Mouse (Mus musculus): ENCODE results near the gene Tns1. TPM values are rescaled to one million over a fixed set of nuclear protein-coding genes. Genes with fewer than 3 reads are reported as not detected.

Gene Tns1
- polyA plus RNA-seq, 1 experiment = 26.4 TPM

GRCm38 (mm10) chr1:74024452-74025190 is 99.6 kb downstream of the Tns1 start:
- H3K27ac ChIP-seq (ENCODE audit: control insufficient read depth, insufficient read depth, low read depth, low read length, poor library complexity) = no peak overlapping the region
- WGBS = 58% methylated on average over 10 of the region's 10 CpGs

GRCm38 (mm10) chr1:74022998-74023397 is 101.3 kb downstream of the Tns1 start:
- H3K4me1 ChIP-seq (ENCODE audit: control insufficient read depth, insufficient read depth, low read length) = no peaks in the 10 kb centered on the region; the same call in 1 of the 2 replicates
- no peak overlapping the region for H3K27ac ChIP-seq (ENCODE audit: control insufficient read depth, insufficient read depth, low read depth, low read length, poor library complexity)
- no peak for TF ChIP-seq POLR2A (IDR thresholded peaks at IDR 0.05; ENCODE audit: borderline replicate concordance, control insufficient read depth, low read depth, low read length)
- no peak for TF ChIP-seq CTCF (IDR thresholded peaks at IDR 0.05; ENCODE audit: control insufficient read depth, insufficient read depth, low read length)
- no peak overlapping the region for H3K4me3 ChIP-seq (replicated peaks; ENCODE audit: control insufficient read depth, low read depth, low read length)
- 75% methylated on average over 3 of the region's 3 CpGs for WGBS

More at GRCm38 (mm10) chr1:74024452-74025190, 99.6 kb downstream of the Tns1 start:
- H3K4me1 ChIP-seq (ENCODE audit: control insufficient read depth, insufficient read depth, low read length) = no peaks in the 10 kb centered on the region; the same call in 1 of the 2 replicates
- TF ChIP-seq POLR2A (IDR thresholded peaks at IDR 0.05; ENCODE audit: borderline replicate concordance, control insufficient read depth, low read depth, low read length) = no peak
- no peak for TF ChIP-seq CTCF (IDR thresholded peaks at IDR 0.05; ENCODE audit: control insufficient read depth, insufficient read depth, low read length)
- no peak overlapping the region for H3K4me3 ChIP-seq (replicated peaks; ENCODE audit: control insufficient read depth, low read depth, low read length)

GRCm38 (mm10) chr1:74022536-74022935 is 101.7 kb downstream of the Tns1 start:
- no peaks in the 10 kb centered on the region; the same call in 1 of the 2 replicates for H3K4me1 ChIP-seq (ENCODE audit: control insufficient read depth, insufficient read depth, low read length)
- no peak for TF ChIP-seq CTCF (IDR thresholded peaks at IDR 0.05; ENCODE audit: control insufficient read depth, insufficient read depth, low read length)
- no peak for TF ChIP-seq POLR2A (IDR thresholded peaks at IDR 0.05; ENCODE audit: borderline replicate concordance, control insufficient read depth, low read depth, low read length)
- WGBS = 70% methylated on average over 5 of the region's 5 CpGs

GRCm38 (mm10) chr1:74020235-74020634 is 104.0 kb downstream of the Tns1 start:
- 80% methylated on average over 6 of the region's 6 CpGs for WGBS
- TF ChIP-seq CTCF (IDR thresholded peaks at IDR 0.05; ENCODE audit: control insufficient read depth, insufficient read depth, low read length) = no peak
- no peak for TF ChIP-seq POLR2A (IDR thresholded peaks at IDR 0.05; ENCODE audit: borderline replicate concordance, control insufficient read depth, low read depth, low read length)
- no peak overlapping the region for H3K4me3 ChIP-seq (replicated peaks; ENCODE audit: control insufficient read depth, low read depth, low read length)
- H3K27ac ChIP-seq (ENCODE audit: control insufficient read depth, insufficient read depth, low read depth, low read length, poor library complexity) = no peak overlapping the region
- H3K4me1 ChIP-seq (ENCODE audit: control insufficient read depth, insufficient read depth, low read length) = no peaks in the 10 kb centered on the region

More at GRCm38 (mm10) chr1:74022536-74022935, 101.7 kb downstream of the Tns1 start:
- no peak overlapping the region for H3K4me3 ChIP-seq (replicated peaks; ENCODE audit: control insufficient read depth, low read depth, low read length)
- H3K27ac ChIP-seq (ENCODE audit: control insufficient read depth, insufficient read depth, low read depth, low read length, poor library complexity) = no peak overlapping the region

GRCm38 (mm10) chr1:74017399-74018172 is 106.7 kb downstream of the Tns1 start:
- 81% methylated on average over 9 of the region's 9 CpGs for WGBS
- no peak for TF ChIP-seq CTCF (IDR thresholded peaks at IDR 0.05; ENCODE audit: control insufficient read depth, insufficient read depth, low read length)
- no peak for TF ChIP-seq POLR2A (IDR thresholded peaks at IDR 0.05; ENCODE audit: borderline replicate concordance, control insufficient read depth, low read depth, low read length)
- H3K27ac ChIP-seq (ENCODE audit: control insufficient read depth, insufficient read depth, low read depth, low read length, poor library complexity) = no peak overlapping the region
- H3K4me3 ChIP-seq (replicated peaks; ENCODE audit: control insufficient read depth, low read depth, low read length) = no peak overlapping the region
- H3K4me1 ChIP-seq (ENCODE audit: control insufficient read depth, insufficient read depth, low read length) = no peaks in the 10 kb centered on the region; the same call in 1 of the 2 replicates

GRCm38 (mm10) chr1:74016618-74017017 is 107.6 kb downstream of the Tns1 start:
- Histone ChIP-seq H3K4me1 (ENCODE audit: control insufficient read depth, insufficient read depth, low read length) (no peaks in the 10 kb centered on the region; the same call in 1 of the 2 replicates), H3K27ac (ENCODE audit: control insufficient read depth, insufficient read depth, low read depth, low read length, poor library complexity) (no peak overlapping the region), H3K4me3 (replicated peaks; ENCODE audit: control insufficient read depth, low read depth, low read length) (no peak overlapping the region)
- no peak for TF ChIP-seq POLR2A (IDR thresholded peaks at IDR 0.05; ENCODE audit: borderline replicate concordance, control insufficient read depth, low read depth, low read length)
- 64% methylated on average over 5 of the region's 5 CpGs for WGBS

- Histone ChIP-seq H3K27ac (ENCODE audit: control insufficient read depth, insufficient read depth, low read depth, low read length, poor library complexity) (no peak overlapping the region), H3K4me3 (replicated peaks; ENCODE audit: control insufficient read depth, low read depth, low read length) (no peak overlapping the region), H3K4me1 (ENCODE audit: control insufficient read depth, insufficient read depth, low read length) (no peaks in the 10 kb centered on the region; the same call in 1 of the 2 replicates)
- no peak for TF ChIP-seq CTCF (IDR thresholded peaks at IDR 0.05; ENCODE audit: control insufficient read depth, insufficient read depth, low read length)
- WGBS = 47% methylated on average over 8 of the region's 8 CpGs
Observed at GRCm38 (mm10) chr1:74015513-74016234, 108.6 kb downstream of the Tns1 start.

Measured in bone marrow, adult 2 months (tissue).